Mouse (Mus musculus): ENCODE measurements around the gene Klk1b8.

GRCm38 (mm10) chr7:43918426-43918825, 32.0 kb upstream of the Klk1b8 start:
- TF ChIP-seq CTCF (IDR thresholded peaks at IDR 0.05; ENCODE audit: low read depth, low read length) = no peak
- no peak for TF ChIP-seq POLR2A (IDR thresholded peaks at IDR 0.05; ENCODE audit: extremely low read depth, insufficient read depth, low read length)

All from liver, adult 2 months (tissue).